Mouse (Mus musculus) embryonic facial prominence, embryonic 12.5 days (tissue): ENCODE measurements around the gene Mknk2. TPM values are rescaled to one million over a fixed set of nuclear protein-coding genes. Genes with fewer than 3 reads are reported as not detected.

ENCODE experiments used
- polyA plus RNA-seq: library from polyadenylated mRNA; unstranded; fragments of >200 nt; fragmentation: Nextera tagmentation; extraction: Ambion mirVana; gene quantifications from 2 replicates; pipeline ENCODE4 v1.2.1, GENCODE M21; 2016

Mknk2 gene
- polyA plus RNA-seq, 1 experiment from 2014 or later: 117 TPM

Other genes with a start within 250 kb of the Mknk2 start
- gene Tcf3, start 244.5 kb downstream of the Mknk2 start, polyA plus RNA-seq: 251 and 258 TPM in 2 replicates
- 0.10 and 0.13 TPM in 2 replicates for gene Onecut3, start 183.3 kb downstream of the Mknk2 start, polyA plus RNA-seq
- gene Atp8b3, start 139.0 kb downstream of the Mknk2 start, polyA plus RNA-seq: 0.19 and 0.23 TPM in 2 replicates
- gene Rexo1, start 116.6 kb downstream of the Mknk2 start, polyA plus RNA-seq: 32.9 and 33.1 TPM in 2 replicates
- 12.4 and 12.5 TPM in 2 replicates for gene Klf16, start 100.8 kb downstream of the Mknk2 start, polyA plus RNA-seq
- 123 and 125 TPM in 2 replicates for gene Abhd17a, start 87.8 kb downstream of the Mknk2 start, polyA plus RNA-seq
- gene Scamp4, start 75.2 kb downstream of the Mknk2 start, polyA plus RNA-seq: 77.4 and 80.6 TPM in 2 replicates
- 7.0 and 7.8 TPM in 2 replicates for gene Adat3, start 75.2 kb downstream of the Mknk2 start, polyA plus RNA-seq
- gene Gm49322, start 72.1 kb downstream of the Mknk2 start, polyA plus RNA-seq: 4.7 and 5.9 TPM in 2 replicates
- 250 and 263 TPM in 2 replicates for gene Csnk1g2, start 55.3 kb downstream of the Mknk2 start, polyA plus RNA-seq
- 109 and 110 TPM in 2 replicates for gene Btbd2, start 21.0 kb downstream of the Mknk2 start, polyA plus RNA-seq
- gene Mob3a, start 23.9 kb upstream of the Mknk2 start, polyA plus RNA-seq: 57.4 and 60.9 TPM in 2 replicates
- 20.5 and 23.6 TPM in 2 replicates for gene Izumo4, start 24.1 kb upstream of the Mknk2 start, polyA plus RNA-seq
- 84.7 and 85.8 TPM in 2 replicates for gene Ap3d1, start 64.2 kb upstream of the Mknk2 start, polyA plus RNA-seq
- gene Dot1l, start 77.1 kb upstream of the Mknk2 start, polyA plus RNA-seq: 23.5 and 26.1 TPM in 2 replicates
- gene Sf3a2, start 120.1 kb upstream of the Mknk2 start, polyA plus RNA-seq: 64.8 and 71.7 TPM in 2 replicates
- gene Plekhj1, start 120.5 kb upstream of the Mknk2 start, polyA plus RNA-seq: 132 and 142 TPM in 2 replicates
- not detected in 2 replicates for gene Amh, start 127.1 kb upstream of the Mknk2 start, polyA plus RNA-seq
- gene Jsrp1, start 135.4 kb upstream of the Mknk2 start, polyA plus RNA-seq: 1.6 and 1.8 TPM in 2 replicates
- 1,786 and 1,871 TPM in 2 replicates for gene Oaz1, start 148.5 kb upstream of the Mknk2 start, polyA plus RNA-seq
- gene Lingo3, start 165.9 kb upstream of the Mknk2 start, polyA plus RNA-seq: 1.7 and 2.1 TPM in 2 replicates
- 314 and 329 TPM in 2 replicates for gene Lsm7, start 177.1 kb upstream of the Mknk2 start, polyA plus RNA-seq
- 52.0 and 53.0 TPM in 2 replicates for gene Sppl2b, start 177.2 kb upstream of the Mknk2 start, polyA plus RNA-seq
- gene Tmprss9, start 193.7 kb upstream of the Mknk2 start, polyA plus RNA-seq: 0.09 and 0.10 TPM in 2 replicates
- gene Timm13, start 222.9 kb upstream of the Mknk2 start, polyA plus RNA-seq: 308 and 322 TPM in 2 replicates
- gene Lmnb2, start 240.1 kb upstream of the Mknk2 start, polyA plus RNA-seq: 70.3 TPM in 2 replicates